Mouse (Mus musculus): Measurements from ENCODE around the gene Smoc1.

DNA sequence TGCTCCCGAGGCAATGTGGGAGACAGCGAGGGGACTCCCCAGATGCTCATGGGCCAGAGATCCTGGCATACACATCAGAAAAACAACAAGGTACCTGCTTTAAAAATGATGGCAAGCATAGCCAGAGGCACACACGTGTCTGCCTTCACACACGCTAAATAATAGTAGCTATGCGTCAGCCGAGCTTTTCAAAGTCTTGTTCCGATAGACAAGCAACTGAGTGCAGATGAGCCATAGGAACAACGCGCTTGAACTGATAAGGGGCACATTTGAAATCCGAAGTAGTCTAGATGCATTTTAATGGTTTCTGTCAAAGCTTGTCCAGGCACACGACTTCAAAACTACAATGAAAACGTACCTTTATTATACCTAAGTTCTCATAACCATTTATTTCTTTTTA lies 9.0 kb upstream of the Smoc1 start:
- TF ChIP-seq CTCF (conservative IDR thresholded peaks at IDR 0.05; ENCODE audit: low read length) (no peak), POU5F1 (IDR thresholded peaks at IDR 0.05; ENCODE audit: borderline replicate concordance, low read length) (no peak), NANOG (IDR thresholded peaks at IDR 0.05; ENCODE audit: borderline replicate concordance, low read length) (no peak)

Data from E14TG2a.4 (cell line).